Mouse (Mus musculus) cerebellum, postnatal 25 days (tissue): ENCODE results near the gene Tas1r2.

Source experiments
- DNase-seq, 2 experiments: peaks; one replicate each; pipeline ENCODE4 v3.0.0; 2021; ENCODE audit warnings: mixed read lengths in 2 of 2

Gene Tas1r2

GRCm38 (mm10) chr4:139653238-139653637, at the start of gene Tas1r2:
TSS of gene Tas1r2 (plus strand) at chr4:139653538.
- DNase-seq: no peak

GRCm38 (mm10) chr4:139605216-139605615, 48.1 kb upstream of the Tas1r2 start:
- DNase-seq: no peak

GRCm38 (mm10) chr4:139606732-139607131, 46.6 kb upstream of the Tas1r2 start:
- DNase-seq: no peak

- DNase-seq: no peak
Measured at GRCm38 (mm10) chr4:139608975-139609374, 44.4 kb upstream of the Tas1r2 start.

- no peak for DNase-seq
Measured at GRCm38 (mm10) chr4:139610954-139611353, 42.4 kb upstream of the Tas1r2 start.

GRCm38 (mm10) chr4:139611542-139611953, 41.8 kb upstream of the Tas1r2 start:
- peak; percentile 83 to 88 for DNase-seq

GRCm38 (mm10) chr4:139614524-139615260, 38.6 kb upstream of the Tas1r2 start:
- DNase-seq: no peak

GRCm38 (mm10) chr4:139616276-139617000, 36.9 kb upstream of the Tas1r2 start:
- no peak for DNase-seq

GRCm38 (mm10) chr4:139617001-139617364, 36.4 kb upstream of the Tas1r2 start:
- DNase-seq: peak in 1 of 2 experiments; percentile 58

GRCm38 (mm10) chr4:139619765-139620164, 33.6 kb upstream of the Tas1r2 start:
- no peak for DNase-seq

GRCm38 (mm10) chr4:139622373-139623282, 30.7 kb upstream of the Tas1r2 start, which contains the start of gene Aldh4a1:
TSS of gene Aldh4a1 (plus strand) at chr4:139622866.
- peak; percentile 88 to 90 for DNase-seq

- DNase-seq: no peak
Measured at GRCm38 (mm10) chr4:139623434-139624115, 29.8 kb upstream of the Tas1r2 start.

GRCm38 (mm10) chr4:139624116-139624489, 29.2 kb upstream of the Tas1r2 start:
- DNase-seq: no peak

GRCm38 (mm10) chr4:139624706-139625105, 28.6 kb upstream of the Tas1r2 start:
- DNase-seq: no peak

- no peak for DNase-seq
Measured at GRCm38 (mm10) chr4:139627361-139627760, 26.0 kb upstream of the Tas1r2 start.

- DNase-seq: no peak
Measured at GRCm38 (mm10) chr4:139630171-139630570, 23.2 kb upstream of the Tas1r2 start.

GRCm38 (mm10) chr4:139631141-139631540, 22.2 kb upstream of the Tas1r2 start:
- DNase-seq: no peak

- DNase-seq: no peak
Measured at GRCm38 (mm10) chr4:139631569-139632253, 21.6 kb upstream of the Tas1r2 start.

GRCm38 (mm10) chr4:139632254-139632580, 21.1 kb upstream of the Tas1r2 start:
- DNase-seq: no peak

- DNase-seq: peak; percentile 83 to 90
Measured at GRCm38 (mm10) chr4:139636373-139636772, 17.0 kb upstream of the Tas1r2 start.

- no peak for DNase-seq
Measured at GRCm38 (mm10) chr4:139637847-139638246, 15.5 kb upstream of the Tas1r2 start.

- no peak for DNase-seq
Measured at GRCm38 (mm10) chr4:139638356-139638755, 15.0 kb upstream of the Tas1r2 start.
